Mouse (Mus musculus) brain, adult 10 weeks (tissue): ENCODE measurements around the gene AY761184. TPM values are rescaled to one million over a fixed set of nuclear protein-coding genes. Genes with fewer than 3 reads are reported as not detected.

ENCODE experiments used
- polyA plus RNA-seq: library from polyadenylated mRNA; stranded (reverse); fragments of 350-450 nt; fragmentation: Illumina TruSeq; extraction: RNeasy Lipid Tissue Mini Kit (QIAGEN cat#74804); gene quantifications from one replicate; pipeline ENCODE4 v1.2.3, GENCODE M21; 2015; ENCODE audit warnings: low read depth, low replicate concordance

The AY761184 gene
- polyA plus RNA-seq, result not detected

DNA sequence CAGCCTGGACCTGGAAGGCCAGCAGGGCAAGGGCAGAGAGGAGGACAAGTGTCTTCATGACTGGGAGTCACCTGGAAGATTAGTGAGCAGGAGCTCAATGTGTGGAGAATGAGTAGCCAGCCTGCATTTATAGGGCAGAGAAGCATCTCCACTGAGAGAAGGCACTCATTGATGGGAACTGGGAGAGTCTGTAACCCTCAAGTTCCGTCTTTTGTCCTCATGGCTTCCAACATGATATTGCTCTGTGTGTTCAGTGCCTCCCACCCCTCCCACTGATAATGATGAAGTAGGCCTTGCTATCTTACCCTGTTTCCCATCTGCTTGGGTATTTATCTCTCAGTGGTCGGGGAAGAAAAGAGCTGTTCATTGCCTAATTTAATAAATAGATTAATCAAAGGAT lies at the start of gene AY761184:
AY761184 (minus strand) TSS at position 101 of the 400 bp plus-strand sequence.

DNA sequence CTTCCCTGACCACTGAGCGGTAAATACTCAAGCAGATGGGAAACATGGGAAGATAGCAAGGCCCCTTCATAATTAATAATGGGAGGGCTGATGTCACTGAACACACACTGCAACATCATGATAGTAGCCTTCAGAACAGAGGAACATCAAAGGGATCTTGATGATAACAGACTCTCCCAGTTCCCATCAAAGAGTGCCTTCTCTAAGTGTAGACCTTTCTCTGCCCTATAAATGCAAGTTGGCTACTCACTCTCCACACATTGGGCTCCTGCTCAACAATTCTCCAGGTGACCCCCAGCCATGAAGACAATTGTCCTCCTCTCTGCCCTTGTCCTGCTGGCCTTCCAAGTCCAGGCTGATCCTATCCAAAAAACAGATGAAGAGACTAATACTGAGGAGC lies 37.9 kb downstream of the AY761184 start, which contains the start of gene Defa34:
Defa34 (plus strand) TSS at position 301 of the 400 bp plus-strand sequence.

DNA sequence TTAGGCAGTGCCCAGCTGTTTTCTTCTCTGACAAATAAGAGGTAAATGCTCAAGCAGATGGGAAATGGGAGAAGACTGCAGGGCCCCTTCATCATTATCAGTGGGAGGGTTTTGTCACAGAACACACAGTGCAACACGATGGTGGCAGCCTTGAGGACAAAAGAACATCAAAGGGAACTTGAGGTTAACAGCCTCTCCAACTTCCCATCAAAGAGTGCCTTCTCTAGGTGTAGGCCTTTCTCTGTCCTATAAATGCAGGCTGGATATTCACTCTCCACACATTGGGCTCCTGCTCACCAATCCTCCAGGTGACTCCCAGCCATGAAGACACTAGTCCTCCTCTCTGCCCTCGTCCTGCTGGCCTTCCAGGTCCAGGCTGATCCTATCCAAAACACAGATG lies 48.0 kb downstream of the AY761184 start, which contains the start of gene Defa17:
Defa17 (plus strand) TSS at position 301 of the 400 bp plus-strand sequence.

Other genes with a start within 250 kb of the AY761184 start
- gene Gm7849, start 247.1 kb downstream of the AY761184 start, polyA plus RNA-seq, result not detected
- not detected for gene Defa20, start 194.4 kb downstream of the AY761184 start, polyA plus RNA-seq
- not detected for gene Defa32, start 174.6 kb downstream of the AY761184 start, polyA plus RNA-seq
- not detected for gene Defa37, start 138.3 kb downstream of the AY761184 start, polyA plus RNA-seq
- not detected for gene Defa28, start 120.6 kb downstream of the AY761184 start, polyA plus RNA-seq
- not detected for gene Gm7861, start 109.1 kb downstream of the AY761184 start, polyA plus RNA-seq
- gene Defa26, start 85.5 kb downstream of the AY761184 start, polyA plus RNA-seq, result not detected
- gene Defa17, start 47.9 kb downstream of the AY761184 start, polyA plus RNA-seq, result not detected
- not detected for gene Defa34, start 37.8 kb downstream of the AY761184 start, polyA plus RNA-seq
- not detected for gene Defa24, start 30.8 kb upstream of the AY761184 start, polyA plus RNA-seq
- gene Defb50, start 119.9 kb upstream of the AY761184 start, polyA plus RNA-seq, result not detected
- gene Defb2, start 136.3 kb upstream of the AY761184 start, polyA plus RNA-seq, result not detected
- not detected for gene Defb10, start 155.3 kb upstream of the AY761184 start, polyA plus RNA-seq
- gene Defb9, start 181.8 kb upstream of the AY761184 start, polyA plus RNA-seq, result not detected
- 3.0 TPM for gene Defb11, start 202.8 kb upstream of the AY761184 start, polyA plus RNA-seq
- gene Defb15, start 229.1 kb upstream of the AY761184 start, polyA plus RNA-seq, result not detected
- gene Defb35, start 234.7 kb upstream of the AY761184 start, polyA plus RNA-seq, result not detected
- gene Defb13, start 243.1 kb upstream of the AY761184 start, polyA plus RNA-seq, result not detected